Mouse (Mus musculus) erythroblast, embryonic 14.5 days (primary cell): ENCODE results near the gene Fam243.

Source experiments
- GATA1 ChIP-seq: IDR thresholded peaks from 2 replicates; pipeline ENCODE4 v1.6.1; 2012; ENCODE audit warnings: low read length, inconsistent platforms, mixed read lengths
- TAL1 ChIP-seq: IDR thresholded peaks from 3 replicates; pipeline ENCODE4 v1.6.1; 2012; ENCODE audit warnings: low read length, inconsistent platforms, mixed read lengths

GRCm38 (mm10) chr16:92327911-92328310, 6.7 kb upstream of the Fam243 start:
- TF ChIP-seq GATA1 (no peak), TAL1 (no peak)
